Mouse (Mus musculus): ENCODE measurements around the gene Tsg101.

DNA sequence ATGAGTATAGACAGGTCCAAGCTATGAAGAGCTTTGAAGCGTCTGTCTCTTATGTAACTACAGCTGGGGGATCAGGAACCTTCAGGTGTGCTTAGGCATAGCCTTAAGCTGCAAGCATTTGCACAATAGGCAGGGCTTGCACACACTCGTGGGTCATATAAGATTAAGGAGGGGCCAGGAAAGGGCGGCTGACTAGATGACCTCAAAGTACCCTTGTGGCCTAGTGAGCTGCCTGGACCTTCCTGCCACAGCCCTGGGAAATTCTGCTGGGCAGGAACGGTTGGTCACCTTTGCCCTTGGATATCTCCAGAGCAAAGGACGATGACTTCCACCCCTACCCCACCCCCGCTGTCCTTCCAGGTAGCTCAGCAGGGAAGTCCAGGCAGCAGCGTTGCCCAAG lies 80.3 kb downstream of the Tsg101 start:
- TF ChIP-seq EP300 (optimal IDR thresholded peaks at IDR 0.05), result no peak
- no peak for TF ChIP-seq CTCF (IDR thresholded peaks at IDR 0.05; ENCODE audit: low read depth)

Data from stomach, postnatal 0 days (tissue).